Mouse (Mus musculus) neural tube, embryonic 10.5 days (tissue): Measurements from ENCODE around the gene Hspa5.
A peak's percentile ranks its signal among the peaks of the same experiment; 100 is the strongest.
"Not testable (repeated sequence)": the region's sequence is repeated elsewhere in the genome, so short reads cannot be mapped to it uniquely, and the experiment has no call there.

Experiments used
- DNase-seq: peaks from one replicate; pipeline ENCODE4 v3.0.0-alpha.2; 2017; ENCODE audit warnings: low spot score; ENCODE audit errors: extremely low spot score

Gene Hspa5

GRCm38 (mm10) chr2:34770951-34771350, 819 bp upstream of the Hspa5 start:
- no peak for DNase-seq

- DNase-seq = no peak
Measured at GRCm38 (mm10) chr2:34772252-34773235, 774 bp downstream of the Hspa5 start.

- no peak for DNase-seq
Measured at GRCm38 (mm10) chr2:34773673-34774072, 1.9 kb downstream of the Hspa5 start.

- DNase-seq = no peak
Measured at GRCm38 (mm10) chr2:34774493-34774892, 2.7 kb downstream of the Hspa5 start.

- DNase-seq = no peak
Measured at GRCm38 (mm10) chr2:34777237-34777868, 5.6 kb downstream of the Hspa5 start.

- no peak for DNase-seq
Measured at GRCm38 (mm10) chr2:34783064-34784020, 11.6 kb downstream of the Hspa5 start.

- peak; percentile 51 for DNase-seq
Measured at GRCm38 (mm10) chr2:34784085-34784484, 12.3 kb downstream of the Hspa5 start.

GRCm38 (mm10) chr2:34790282-34790681, 18.5 kb downstream of the Hspa5 start:
- DNase-seq = no peak

GRCm38 (mm10) chr2:34792543-34792942, 20.8 kb downstream of the Hspa5 start:
- DNase-seq = not testable (repeated sequence)

- no peak for DNase-seq
Measured at GRCm38 (mm10) chr2:34794511-34794910, 22.7 kb downstream of the Hspa5 start.

- DNase-seq = no peak
Measured at GRCm38 (mm10) chr2:34795426-34795825, 23.7 kb downstream of the Hspa5 start.

GRCm38 (mm10) chr2:34799357-34800256, 27.8 kb downstream of the Hspa5 start, which contains the start of gene Rabepk:
Gene Rabepk (minus strand): TSS chr2:34799912.
- DNase-seq = peak; percentile 80

GRCm38 (mm10) chr2:34800371-34800770, 28.6 kb downstream of the Hspa5 start:
- no peak for DNase-seq

GRCm38 (mm10) chr2:34801516-34802482, 30.0 kb downstream of the Hspa5 start:
- peak; percentile 97 for DNase-seq

GRCm38 (mm10) chr2:34802565-34803245, 30.9 kb downstream of the Hspa5 start:
- peak; percentile 32 for DNase-seq

GRCm38 (mm10) chr2:34803746-34804145, 32.0 kb downstream of the Hspa5 start:
- DNase-seq = no peak

GRCm38 (mm10) chr2:34804172-34804571, 32.4 kb downstream of the Hspa5 start:
- DNase-seq = no peak

GRCm38 (mm10) chr2:34804815-34805214, 33.0 kb downstream of the Hspa5 start:
- DNase-seq = no peak
